Mouse (Mus musculus) layer of hippocampus, postnatal 10 days (tissue): ENCODE data around the gene Ctsw. TPM values are rescaled to one million over a fixed set of nuclear protein-coding genes. Genes with fewer than 3 reads are reported as not detected.

Experiments used
- DNase-seq, 2 experiments: peaks; one replicate each; pipeline ENCODE4 v3.0.0; 2021; ENCODE audit warnings: low spot score in 2 of 2
- total RNA-seq, 2 experiments: library from RNA; stranded (reverse); gene quantifications; 2 replicates each; pipeline ENCODE4 v1.2.3; 2021

The Ctsw gene
- total RNA-seq, 2 experiments from 2014 or later = 2.6 to 2.9 TPM

GRCm38 (mm10) chr19:5432992-5433852 lies 35.1 kb downstream of the Ctsw start:
- no peak for DNase-seq

GRCm38 (mm10) chr19:5431911-5432464 lies 36.3 kb downstream of the Ctsw start:
- DNase-seq = no peak

DNA sequence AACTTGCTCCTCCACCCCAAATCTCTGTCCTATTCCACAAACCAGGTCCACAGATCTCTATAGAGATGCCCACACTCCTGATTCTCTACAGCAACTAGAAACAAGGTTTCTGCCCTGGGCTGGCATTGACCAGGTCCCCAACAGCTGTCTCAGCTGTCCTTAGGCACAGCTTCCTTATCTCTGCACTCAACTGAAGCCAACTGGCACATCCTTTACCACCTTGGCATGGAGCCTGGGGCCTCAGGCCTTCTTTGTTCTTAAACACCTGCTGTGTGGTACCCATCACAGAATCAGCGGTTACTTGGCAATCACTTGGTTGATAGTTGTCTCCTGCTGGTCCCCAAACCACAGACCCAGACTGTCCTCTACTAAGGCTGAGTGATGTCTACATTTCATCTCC lies 37.9 kb downstream of the Ctsw start:
- no peak for DNase-seq

DNA sequence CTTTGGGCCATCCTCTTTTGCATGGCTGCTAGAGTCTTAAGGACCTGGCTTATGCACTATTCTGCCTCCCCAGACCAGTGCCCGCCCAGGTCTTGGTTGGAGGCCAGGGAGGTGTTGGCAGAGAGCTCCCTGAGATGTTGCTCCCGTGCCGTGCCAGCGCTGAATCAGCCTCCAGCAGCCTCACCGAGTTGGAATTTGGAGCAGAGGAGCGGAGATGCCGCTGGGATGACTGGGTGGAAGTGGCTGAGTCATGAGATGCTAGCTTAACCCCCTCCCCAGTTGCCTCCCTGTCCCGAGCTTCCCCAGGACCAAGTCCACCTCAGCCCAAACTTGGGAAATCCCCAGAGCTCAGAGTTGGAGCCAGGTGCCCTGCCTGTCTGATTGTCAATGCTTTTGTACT lies 38.5 kb downstream of the Ctsw start:
- DNase-seq = no peak

GRCm38 (mm10) chr19:5429219-5429618 lies 39.1 kb downstream of the Ctsw start:
- DNase-seq = no peak

GRCm38 (mm10) chr19:5428083-5428482 lies 40.2 kb downstream of the Ctsw start:
- DNase-seq = no peak

GRCm38 (mm10) chr19:5426640-5427290 lies 41.5 kb downstream of the Ctsw start:
- no peak for DNase-seq

GRCm38 (mm10) chr19:5425906-5426565 lies 42.3 kb downstream of the Ctsw start:
- DNase-seq = no peak

- peak; percentile 91 to 96 for DNase-seq
These were observed 43.2 kb downstream of the Ctsw start, which contains the start of the genes Drap1 and AI837181 for GRCm38 (mm10) chr19:5424782-5425741. Drap1 (minus strand) TSS chr19:5424979. AI837181 (plus strand) TSS chr19:5425144.

DNA sequence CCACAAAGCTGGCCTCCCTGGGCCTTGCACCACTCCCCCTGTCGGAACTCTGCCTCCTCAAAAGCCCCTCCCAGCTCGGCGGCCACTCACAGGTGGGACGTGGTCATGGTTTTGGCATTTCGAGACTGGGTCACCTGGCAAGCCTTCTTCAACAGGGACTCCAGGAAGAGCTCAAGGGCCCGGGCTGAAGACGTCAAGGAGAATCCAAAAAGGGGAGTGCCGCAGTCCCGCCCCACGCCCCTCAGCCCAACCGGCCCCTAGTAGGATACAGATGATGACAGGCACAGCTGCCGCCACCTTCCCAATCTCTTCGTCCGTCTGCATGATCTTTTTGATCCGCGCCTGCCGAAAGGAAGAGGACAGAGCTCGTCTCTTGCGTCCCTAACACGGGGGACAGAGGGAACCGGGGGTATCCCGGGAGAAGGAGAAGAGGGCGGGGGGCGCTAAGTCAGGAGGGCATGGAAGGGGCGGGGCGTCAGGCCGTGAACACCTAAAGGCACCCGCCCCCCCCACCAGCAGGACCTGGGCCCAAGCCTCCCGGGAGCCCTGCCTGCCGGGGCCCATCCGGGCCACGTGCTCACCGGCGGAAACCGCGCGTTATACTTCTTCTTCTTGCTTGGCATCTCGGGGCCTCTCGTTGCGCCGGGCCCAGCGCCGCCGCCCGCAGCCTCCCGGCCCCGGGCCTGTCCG lies 44.1 kb downstream of the Ctsw start:
- peak; percentile 69 to 79 for DNase-seq

GRCm38 (mm10) chr19:5423561-5423960 lies 44.7 kb downstream of the Ctsw start:
- no peak for DNase-seq

DNA sequence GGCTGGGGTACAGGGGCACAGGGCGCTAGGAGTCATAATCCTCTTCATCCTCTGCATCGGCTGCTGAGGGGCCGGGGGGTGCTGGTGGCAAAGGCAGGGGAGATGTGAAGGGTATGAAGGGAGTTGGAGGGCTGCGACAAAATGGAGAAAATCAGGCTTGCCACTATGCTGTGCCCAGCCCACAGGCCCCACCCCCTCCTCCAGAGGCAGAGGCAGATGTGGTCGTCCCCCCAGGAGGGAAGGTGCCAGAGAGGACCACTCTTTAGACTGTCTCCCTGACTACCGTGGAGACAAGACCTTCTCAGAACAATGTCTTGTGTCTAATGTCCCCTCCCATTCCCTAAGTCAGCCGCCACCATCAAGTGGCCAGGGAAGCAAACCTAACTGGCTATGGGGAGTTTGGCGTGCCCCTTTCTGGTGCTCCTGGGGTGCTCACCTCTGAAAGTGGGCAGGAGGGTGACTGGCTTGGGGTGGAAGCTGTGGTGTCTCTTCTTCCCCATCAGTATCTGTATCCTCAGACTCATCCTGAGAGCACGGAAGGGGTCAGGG lies 45.3 kb downstream of the Ctsw start:
- DNase-seq = no peak

DNA sequence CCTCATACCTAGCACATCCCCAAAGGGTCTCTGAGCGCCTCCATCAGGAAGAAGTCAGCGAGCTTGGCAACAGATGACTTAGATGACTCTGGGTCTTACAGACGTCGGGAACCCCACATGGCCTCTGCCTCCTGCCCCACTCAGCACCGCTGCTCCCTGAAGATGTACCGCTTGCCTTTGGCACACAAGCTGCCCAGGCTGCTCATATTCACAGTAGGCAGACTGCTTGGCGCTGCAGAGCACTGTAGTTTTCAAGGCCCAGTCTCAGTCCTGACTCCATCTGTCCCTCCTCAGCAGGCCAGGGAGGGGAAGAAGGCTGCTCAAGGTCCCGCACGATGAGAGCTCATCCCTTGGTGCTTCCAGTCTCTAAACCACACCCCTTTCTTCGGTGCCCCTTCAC lies 46.0 kb downstream of the Ctsw start:
- no peak for DNase-seq

DNA sequence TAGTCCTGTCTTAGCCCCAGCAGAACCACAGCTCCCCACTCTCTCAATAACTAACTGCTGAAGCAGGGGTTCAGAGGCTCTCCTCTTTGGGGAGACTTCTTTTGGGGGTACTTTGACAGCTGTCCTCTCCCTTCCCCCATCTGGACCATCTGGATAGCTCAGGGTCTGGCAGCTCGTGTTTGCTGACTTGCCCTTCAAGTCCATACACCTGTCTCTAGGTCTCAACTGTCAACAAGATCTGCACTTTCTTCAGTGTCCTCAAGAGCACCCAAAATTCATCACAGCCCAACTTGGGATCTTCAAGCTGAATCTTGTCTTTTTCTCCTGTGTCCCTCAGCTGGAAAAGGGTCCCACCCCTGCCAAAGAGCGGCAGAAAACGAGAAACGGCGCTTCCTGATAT lies 46.5 kb downstream of the Ctsw start:
- no peak for DNase-seq

- DNase-seq = no peak
These were observed 47.7 kb downstream of the Ctsw start for GRCm38 (mm10) chr19:5420579-5420978.

GRCm38 (mm10) chr19:5419630-5420029 lies 48.7 kb downstream of the Ctsw start:
- no peak for DNase-seq

DNA sequence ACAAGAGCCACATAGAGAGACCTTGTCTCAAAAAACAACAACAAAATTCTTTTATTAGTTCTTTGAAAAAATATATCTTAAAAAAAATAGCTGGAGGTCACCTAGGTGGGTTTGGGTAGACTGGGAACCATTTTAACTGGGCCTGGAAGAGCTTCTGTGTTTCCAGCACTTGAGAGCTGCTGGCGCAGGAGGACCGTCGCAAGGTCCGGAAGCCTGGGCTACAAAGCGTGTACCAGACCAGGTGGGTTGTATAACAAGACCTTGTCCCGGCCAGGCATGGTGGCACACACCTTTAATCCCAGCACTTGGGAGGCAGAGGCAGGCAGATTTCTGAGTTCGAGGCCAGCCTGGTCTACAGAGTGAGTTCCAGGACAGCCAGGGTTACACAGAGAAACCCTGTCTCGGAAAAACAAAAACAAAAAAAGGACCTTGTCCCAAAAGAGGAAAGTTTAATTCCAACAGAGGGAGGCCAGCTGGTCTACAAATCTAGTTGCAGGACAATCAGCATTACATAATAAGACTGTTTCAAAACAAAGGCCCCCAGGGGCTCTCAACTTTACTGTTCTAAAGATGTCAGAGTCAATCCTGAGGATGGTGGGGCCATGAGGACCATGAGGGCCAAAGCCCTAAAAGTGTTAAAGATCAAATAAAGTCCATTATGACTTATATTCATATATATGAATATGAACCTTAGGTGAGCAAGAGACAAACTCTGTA lies 49.4 kb downstream of the Ctsw start:
- DNase-seq = no peak
